Mouse (Mus musculus) gastrocnemius, adult 8-10 months (tissue): ENCODE measurements around the gene Gria1. TPM values are rescaled to one million over a fixed set of nuclear protein-coding genes. Genes with fewer than 3 reads are reported as not detected.

Experiments used
- DNase-seq, 2 experiments: peaks; one replicate each; pipeline ENCODE4 v3.0.0; 2022; ENCODE audit warnings: low spot score in 2 of 2
- total RNA-seq, 4 experiments: library from RNA; stranded (reverse); gene quantifications; 2 replicates each; pipeline ENCODE4 v1.2.4; 2022

Gene Gria1
- total RNA-seq, 4 experiments from 2014 or later, result 0.05 to 0.13 (median 0.09) TPM

GRCm38 (mm10) chr11:57278056-57278455 lies 266.9 kb downstream of the Gria1 start:
- DNase-seq, result no peak

DNA sequence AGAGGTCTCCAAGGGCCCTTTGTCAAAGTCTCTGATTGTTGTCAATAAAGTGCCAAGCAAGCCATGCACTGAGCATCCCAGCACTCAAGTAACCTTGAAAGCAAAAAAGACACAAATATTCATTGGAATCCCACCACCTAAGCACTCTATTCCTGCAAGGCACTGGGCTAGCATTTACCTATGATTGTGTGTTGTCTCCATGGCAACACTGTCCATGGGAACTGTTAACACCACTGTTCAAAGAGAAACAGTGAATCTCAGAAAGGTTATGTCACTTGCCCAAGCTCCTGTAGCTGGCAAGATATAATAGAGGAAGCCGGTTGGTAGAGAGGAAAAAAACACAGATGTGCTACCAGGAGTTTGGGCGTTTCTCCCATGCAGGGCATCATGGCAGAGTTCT lies 274.9 kb downstream of the Gria1 start:
- no peak for DNase-seq

DNA sequence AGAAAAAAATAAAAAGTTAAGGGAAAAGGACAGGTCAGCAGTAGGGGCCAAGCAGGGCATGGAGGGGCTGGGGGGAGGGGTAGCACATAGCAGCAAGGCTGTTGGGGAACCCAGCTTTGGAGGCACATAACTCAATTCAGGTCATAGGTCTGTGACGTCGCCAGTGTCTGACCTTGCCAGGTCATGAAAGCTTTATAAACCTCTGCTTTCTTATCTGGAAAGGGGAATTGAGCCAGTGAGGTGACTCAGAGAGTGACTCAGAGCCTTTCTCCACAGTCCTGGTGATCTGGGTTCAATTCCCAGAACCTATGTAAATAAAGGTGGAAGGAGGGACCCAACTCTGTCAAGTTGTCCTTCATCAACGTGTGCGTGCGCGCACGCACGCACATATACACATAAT lies 286.2 kb downstream of the Gria1 start:
- no peak for DNase-seq

DNA sequence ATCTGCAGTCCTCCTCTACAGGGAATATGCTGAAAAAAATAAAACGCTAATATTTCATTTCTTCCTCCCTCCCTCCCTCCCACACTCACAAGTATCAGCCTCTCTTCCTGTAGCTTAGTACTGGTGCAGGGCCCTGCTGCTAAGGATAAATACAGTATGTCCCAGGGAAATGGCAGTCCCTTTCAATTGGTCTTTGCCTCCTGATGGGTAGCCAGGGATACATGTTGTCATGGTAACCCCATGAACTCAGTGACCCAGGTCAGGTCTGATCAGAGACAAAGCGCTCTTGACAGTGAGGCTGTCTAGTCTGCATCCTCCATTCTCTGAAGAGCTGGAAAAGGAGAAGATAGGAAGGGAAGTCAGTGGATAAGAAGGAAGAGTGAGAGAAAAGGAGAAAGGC lies 287.1 kb downstream of the Gria1 start:
- DNase-seq, result no peak

GRCm38 (mm10) chr11:57298665-57299064 lies 287.5 kb downstream of the Gria1 start:
- DNase-seq, result no peak

- no peak for DNase-seq
These were observed 292.4 kb downstream of the Gria1 start for GRCm38 (mm10) chr11:57303602-57304001.

- DNase-seq, result no peak
These were observed 294.9 kb downstream of the Gria1 start for GRCm38 (mm10) chr11:57306116-57306515.

GRCm38 (mm10) chr11:57306892-57307291 lies 295.7 kb downstream of the Gria1 start:
- no peak for DNase-seq

DNA sequence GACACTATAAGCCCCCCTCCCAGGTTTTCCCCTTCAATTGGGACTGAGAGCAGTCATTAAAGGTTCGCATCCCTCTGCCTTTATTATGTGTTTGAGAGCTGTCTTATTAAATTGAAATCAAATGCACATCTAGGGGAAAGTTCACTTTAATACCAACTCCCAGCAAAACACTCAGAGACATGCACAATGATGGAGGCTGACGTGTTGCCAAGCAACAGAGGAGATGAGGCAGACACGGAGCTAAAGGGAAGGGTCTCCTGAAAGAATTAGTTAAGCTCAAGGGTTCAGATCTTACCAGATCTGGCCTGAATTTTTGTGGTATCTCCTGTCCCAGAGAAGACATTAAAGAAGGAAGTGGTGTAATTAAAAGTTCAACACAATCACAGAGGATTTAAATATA lies 305.9 kb downstream of the Gria1 start:
- DNase-seq, result no peak

DNA sequence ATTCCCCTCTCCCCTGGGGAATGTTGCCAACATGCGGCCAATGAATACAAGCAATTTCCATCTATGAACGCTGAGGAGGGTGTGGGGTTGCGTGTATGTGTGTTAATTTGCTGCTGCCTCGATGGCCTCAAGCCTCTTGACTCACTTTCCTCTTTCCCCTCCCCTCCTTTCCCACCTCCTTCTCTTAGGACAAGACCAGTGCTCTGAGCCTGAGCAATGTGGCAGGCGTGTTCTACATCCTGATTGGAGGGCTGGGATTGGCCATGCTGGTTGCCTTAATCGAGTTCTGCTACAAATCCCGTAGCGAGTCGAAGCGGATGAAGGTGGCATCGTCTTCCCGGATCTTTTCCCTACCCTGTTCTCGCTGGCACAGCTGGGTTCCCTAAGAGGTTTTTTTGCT lies 306.3 kb downstream of the Gria1 start:
- no peak for DNase-seq

DNA sequence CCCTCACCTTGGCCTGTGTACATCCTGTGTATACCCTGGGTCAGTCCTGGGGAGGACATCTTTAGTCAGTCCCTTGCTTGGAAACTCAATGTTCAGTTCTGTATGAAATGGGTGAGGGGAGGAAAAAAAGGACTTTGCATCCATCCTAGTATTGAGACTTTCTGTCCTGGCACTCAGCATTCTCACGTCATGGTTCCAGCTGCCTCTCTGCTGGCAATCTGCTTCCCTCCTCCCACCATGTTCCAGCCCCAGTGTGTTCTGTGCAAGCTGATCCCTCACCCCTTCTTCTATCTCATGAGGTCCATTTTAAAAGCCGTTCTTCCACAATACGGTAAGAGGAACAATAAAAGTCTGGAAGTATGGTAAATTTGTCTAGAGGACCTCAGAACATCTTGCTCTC lies 308.2 kb downstream of the Gria1 start:
- DNase-seq, result no peak

- DNase-seq, result no peak
These were observed 312.9 kb downstream of the Gria1 start for GRCm38 (mm10) chr11:57324099-57324498.
